Mouse (Mus musculus): ENCODE measurements at regions not wholly inside any gene's neighbourhood (a gene's known extent, or its start where the extent isn't known, plus 50 kb on each side); places are given as distances from the start of the nearest gene placed in this dataset.

DNA sequence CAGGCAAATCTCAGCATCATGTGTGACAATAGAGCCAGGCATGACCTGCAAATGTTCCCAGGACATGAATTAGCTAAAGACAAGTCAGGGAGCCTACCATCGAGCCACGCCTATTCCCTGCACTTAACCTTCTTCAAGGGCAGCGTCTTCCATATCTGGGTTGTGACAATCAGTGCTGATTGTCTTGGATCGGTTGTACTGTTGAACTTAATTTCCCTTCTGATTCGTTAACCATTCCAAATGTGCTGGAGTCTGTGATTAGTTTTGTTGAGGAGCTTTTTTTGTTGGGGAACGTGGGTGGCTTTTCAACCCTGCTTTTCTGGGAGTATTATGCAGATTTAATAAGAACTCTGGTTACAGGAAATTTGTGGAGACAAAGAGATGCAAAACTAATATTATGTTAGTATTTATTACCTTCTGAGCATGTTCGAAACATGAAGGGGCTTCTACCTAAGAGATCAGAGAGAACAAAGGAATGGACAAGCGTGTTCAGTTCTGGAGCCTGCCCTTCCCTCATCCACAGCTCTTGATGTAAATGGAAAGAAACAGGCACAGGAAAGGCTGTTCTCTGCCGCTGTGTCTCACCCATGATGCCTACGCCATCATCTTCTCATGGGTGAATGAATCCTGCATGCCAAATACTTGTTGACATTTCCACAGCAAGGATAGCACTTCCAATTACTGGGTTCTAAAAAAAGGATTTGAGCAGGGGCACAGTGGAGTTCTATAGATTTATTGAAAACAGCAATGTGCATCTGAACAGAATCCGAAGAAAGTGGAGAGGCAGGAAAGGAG lies 313.4 kb upstream of the Tle4 start:
- TF ChIP-seq CTCF (conservative IDR thresholded peaks at IDR 0.05; ENCODE audit: low read length): no peak
- peak; percentile 83; the same call in 1 of the 2 replicates for TF ChIP-seq NANOG (IDR thresholded peaks at IDR 0.05; ENCODE audit: borderline replicate concordance, low read length)
